Mouse (Mus musculus) megakaryocyte, embryonic 14.5 days (primary cell): ENCODE results near the gene Por.

Experiments
- FLI1 ChIP-seq: IDR thresholded peaks from 2 replicates; pipeline ENCODE4 v1.6.1; 2012; ENCODE audit warnings: low read length, inconsistent platforms, mixed read lengths
- GATA1 ChIP-seq: IDR thresholded peaks from 3 replicates; pipeline ENCODE4 v1.6.1; 2012; ENCODE audit warnings: mixed read lengths, low read length, inconsistent platforms, borderline replicate concordance

DNA sequence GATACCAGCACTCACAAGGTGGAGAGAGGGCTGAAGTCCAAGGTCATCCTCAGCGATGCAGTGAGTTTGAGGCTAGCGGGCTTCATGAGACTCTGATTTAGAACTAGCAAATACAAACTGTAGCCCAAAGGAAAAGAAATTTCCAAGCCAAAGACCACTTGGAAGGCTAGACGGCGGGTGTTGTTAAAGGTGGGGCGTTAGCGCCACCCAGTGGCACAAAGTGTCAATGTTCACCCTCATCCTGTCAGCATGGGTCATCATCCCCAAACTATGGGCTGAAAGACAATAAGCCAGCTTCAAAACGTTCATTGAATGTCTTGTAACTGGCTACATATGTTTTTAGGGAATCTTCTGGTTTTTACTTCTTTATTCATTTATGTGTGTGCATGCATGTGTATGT, 93.7 kb downstream of the Por start:
- no peak for TF ChIP-seq GATA1
- no peak for TF ChIP-seq FLI1
